Mouse (Mus musculus): Measurements from ENCODE around the gene Dus4l.

The Dus4l gene

GRCm38 (mm10) chr12:31592011-31592410, 62.6 kb downstream of the Dus4l start:
- no peak for DNase-seq (ENCODE audit: low spot score in 2 of 2)

All from right cerebral cortex, postnatal 10 days (tissue).